Mouse (Mus musculus) small intestine, adult 2 months (tissue): ENCODE measurements around the gene Hist2h2aa2. TPM values are rescaled to one million over a fixed set of nuclear protein-coding genes. Genes with fewer than 3 reads are reported as not detected.
"Not testable (repeated sequence)": the region's sequence is repeated elsewhere in the genome, so short reads cannot be mapped to it uniquely, and the experiment has no call there.

Source experiments
- H3K27ac ChIP-seq: fragments of 200-500 bp; 2 replicates; pipeline ENCODE4 v1.5.1; 2012; ENCODE audit warnings: low read depth, low read length, control low read depth, inconsistent platforms; ENCODE audit not compliant: insufficient read depth
- H3K27me3 ChIP-seq: fragments of 200-500 bp; 2 replicates; pipeline ENCODE4 v1.6.1; 2012; ENCODE audit warnings: mild to moderate bottlenecking, moderate library complexity, low read length, inconsistent platforms; ENCODE audit not compliant: control insufficient read depth, insufficient read depth
- H3K36me3 ChIP-seq: fragments of 200-500 bp; 2 replicates; pipeline ENCODE4 v1.6.1; 2012; ENCODE audit warnings: mild to moderate bottlenecking, low read length, control low read depth, inconsistent platforms; ENCODE audit not compliant: control insufficient read depth, insufficient read depth
- H3K4me1 ChIP-seq: fragments of 200-500 bp; 2 replicates; pipeline ENCODE4 v1.6.1; 2012; ENCODE audit warnings: low read length, inconsistent platforms, mixed read lengths; ENCODE audit not compliant: control insufficient read depth, insufficient read depth, insufficient read length
- H3K4me3 ChIP-seq: fragments of 200-500 bp; 2 replicates; pipeline ENCODE4 v1.5.1; 2012; ENCODE audit warnings: low read depth, mild to moderate bottlenecking, control low read depth, inconsistent platforms, low read length, moderate library complexity
- CTCF ChIP-seq: fragments of 200-500 bp; IDR thresholded peaks from 2 replicates; pipeline ENCODE4 v1.5.1; 2012; ENCODE audit warnings: low read depth, mild to moderate bottlenecking, control low read depth, inconsistent platforms, low read length, moderate library complexity, mixed read lengths; ENCODE audit not compliant: insufficient replicate concordance, insufficient read length; ENCODE audit errors: extremely low read depth
- POLR2A ChIP-seq: fragments of 200-500 bp; IDR thresholded peaks from 2 replicates; pipeline ENCODE4 v1.6.1; 2012; ENCODE audit warnings: low read depth, mild to moderate bottlenecking, control low read depth, inconsistent platforms, low read length, moderate library complexity
- WGBS: fragments of 180-500 bp; shearing (Covaris S2); methylation state at CpG from one replicate; pipeline ENCODE4 v1.1.7; 2018; 5-methylcytosine and 5-hydroxymethylcytosine counted together
- polyA plus RNA-seq: library from polyadenylated mRNA; depleted of rRNA; stranded (reverse); fragments of >200 nt; gene quantifications from 2 replicates; pipeline ENCODE4 v1.2.3, GENCODE M21; 2012

The Hist2h2aa2 gene
- polyA plus RNA-seq, 1 experiment: 339 TPM

DNA sequence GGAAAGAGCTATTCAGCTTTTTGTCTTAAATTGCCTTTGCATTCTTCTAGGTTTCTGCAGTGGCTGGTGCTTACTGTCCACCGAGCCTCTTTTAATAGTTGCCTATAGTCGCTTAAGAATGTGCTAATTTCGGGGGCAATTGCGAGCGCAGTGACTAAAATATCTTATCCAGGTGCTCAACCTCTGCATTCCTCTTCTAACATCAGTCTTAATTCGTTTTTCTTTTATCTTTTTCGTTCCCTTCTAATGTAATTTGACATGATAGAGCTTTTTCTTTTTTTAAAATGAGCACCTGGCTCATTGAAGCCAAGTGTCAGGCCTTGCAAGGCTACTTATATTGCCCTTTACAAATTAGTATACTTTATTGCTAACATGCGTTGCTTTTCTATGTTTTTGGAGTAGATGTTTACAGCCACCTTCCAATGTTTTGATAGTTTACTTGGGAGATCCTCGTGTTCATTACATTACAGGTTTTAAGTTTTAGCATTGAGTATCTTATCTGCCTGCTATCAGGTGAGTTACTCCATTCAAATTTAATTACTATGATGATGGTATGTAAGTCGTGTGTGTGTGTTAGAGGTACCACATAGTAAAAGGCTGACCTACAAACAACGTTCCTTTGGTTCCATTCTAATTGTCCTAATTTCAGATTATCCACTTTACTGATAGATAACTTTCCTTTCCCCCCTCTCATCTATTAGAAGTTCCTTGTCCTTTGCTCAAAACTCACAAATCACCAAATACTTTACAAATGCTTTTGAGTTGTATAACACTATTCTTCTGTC, 7.5 kb upstream of the Hist2h2aa2 start:
- H3K4me1 ChIP-seq: peaks cover 6% of the 10 kb centered on the region; the same call in 1 of the 2 replicates
- peak overlapping the region; percentile 27; the same call in 1 of the 2 replicates for H3K4me3 ChIP-seq
- 11% methylated on average over 11 of the region's 11 CpGs for WGBS
- no peaks in the 10 kb centered on the region for H3K27me3 ChIP-seq
- H3K27ac ChIP-seq: no peak overlapping the region
- TF ChIP-seq CTCF: no peak
- no peak for TF ChIP-seq POLR2A
- H3K36me3 ChIP-seq: no peaks in the 10 kb centered on the region

GRCm38 (mm10) chr3:96246427-96246856, 6.4 kb upstream of the Hist2h2aa2 start, which contains the start of gene Hist2h3c1:
Hist2h3c1 (plus strand) TSS chr3:96246685.
- H3K4me1 ChIP-seq, H3K27me3 ChIP-seq, H3K36me3 ChIP-seq: not testable (repeated sequence)
- 0% methylated on average over 4 of the region's 47 CpGs for WGBS
- H3K27ac ChIP-seq: peak within 1 kb of the TSS; percentile 89
- H3K4me3 ChIP-seq: peak within 1 kb of the TSS; percentile 62

DNA sequence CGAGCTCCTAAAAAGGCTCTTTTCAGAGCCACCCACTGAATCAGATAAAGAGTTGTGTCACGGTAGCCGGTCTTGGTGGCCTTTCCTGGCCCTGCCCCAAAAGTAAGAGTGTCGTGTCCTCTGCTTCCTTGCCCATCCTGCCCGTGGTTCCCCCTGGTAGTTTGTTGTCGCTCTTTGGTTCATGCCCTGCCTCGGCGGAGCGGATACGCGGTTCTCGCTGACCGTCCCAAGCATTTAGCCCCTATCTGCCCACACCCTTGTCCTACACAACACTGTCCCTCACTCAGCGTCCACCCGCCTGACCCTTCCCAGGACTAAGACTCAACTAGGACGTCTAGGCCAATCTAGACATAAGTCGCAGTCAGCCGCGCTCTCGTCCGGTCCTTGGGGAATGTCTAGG, 5.9 kb upstream of the Hist2h2aa2 start:
- H3K36me3 ChIP-seq, H3K4me1 ChIP-seq, H3K27me3 ChIP-seq: not testable (repeated sequence)
- WGBS: 2% methylated on average over 12 of the region's 21 CpGs
- peak overlapping the region; percentile 89 for H3K27ac ChIP-seq
- peak overlapping the region; percentile 62 for H3K4me3 ChIP-seq

GRCm38 (mm10) chr3:96245003-96245886, 5.2 kb upstream of the Hist2h2aa2 start, which contains the start of gene Hist2h2aa1:
Hist2h2aa1 (plus strand) TSS chr3:96245497.
- H3K27me3 ChIP-seq, H3K4me1 ChIP-seq, H3K36me3 ChIP-seq: not testable (repeated sequence)
- peak; percentile 49; the same call in 1 of the 2 replicates for TF ChIP-seq POLR2A
- Histone ChIP-seq H3K4me3 (peak within 1 kb of the TSS; percentile 76), H3K27ac (peak within 1 kb of the TSS; percentile 100)
- WGBS: under 1% methylated on average over 40 of the region's 88 CpGs

- peak overlapping the region; percentile 74 for H3K27ac ChIP-seq
Measured at GRCm38 (mm10) chr3:96243921-96244572, 4.0 kb upstream of the Hist2h2aa2 start.

GRCm38 (mm10) chr3:96240799-96241197, 722 bp upstream of the Hist2h2aa2 start:
- 80% methylated on average over 9 of the region's 9 CpGs for WGBS
- 0 out of 2 replicates have a peak overlapping the region, but pooled peaks have one; percentile 44 for H3K27ac ChIP-seq
- TF ChIP-seq POLR2A: no peak
- no peak for TF ChIP-seq CTCF

More at GRCm38 (mm10) chr3:96243921-96244572, 4.0 kb upstream of the Hist2h2aa2 start:
- TF ChIP-seq POLR2A (no peak), CTCF (no peak)
- Histone ChIP-seq H3K27me3 (no peaks in the 10 kb centered on the region), H3K4me1 (peaks cover 6% of the 10 kb centered on the region; the same call in 1 of the 2 replicates), H3K36me3 (no peaks in the 10 kb centered on the region), H3K4me3 (no peak overlapping the region)
- 29% methylated on average over 7 of the region's 7 CpGs for WGBS

GRCm38 (mm10) chr3:96238954-96239793, 902 bp downstream of the Hist2h2aa2 start, which contains the start of gene Hist2h3c2:
Hist2h3c2 (minus strand) TSS chr3:96239127.
- H3K4me1 ChIP-seq, H3K27me3 ChIP-seq, H3K36me3 ChIP-seq: not testable (repeated sequence)
- Histone ChIP-seq H3K27ac (peak within 1 kb of the TSS; percentile 85), H3K4me3 (peak within 1 kb of the TSS; percentile 59)
- under 1% methylated on average over 12 of the region's 68 CpGs for WGBS

More at GRCm38 (mm10) chr3:96240799-96241197, 722 bp upstream of the Hist2h2aa2 start:
- Histone ChIP-seq H3K27me3 (no peaks in the 10 kb centered on the region), H3K4me1 (peaks cover 6% of the 10 kb centered on the region; the same call in 1 of the 2 replicates), H3K4me3 (no peak overlapping the region), H3K36me3 (no peaks in the 10 kb centered on the region)
